Mouse (Mus musculus): ENCODE results near the gene Cmc1.
A peak's percentile ranks its signal among the peaks of the same experiment; 100 is the strongest.
"Not testable (repeated sequence)": the region's sequence is repeated elsewhere in the genome, so short reads cannot be mapped to it uniquely, and the experiment has no call there.

Gene Cmc1

GRCm38 (mm10) chr9:118149407-118150402, at the start of gene Cmc1:
Gene Cmc1 (minus strand): TSS chr9:118150177.
- peak; percentile 96 for DNase-seq

- DNase-seq, result no peak
Observed at GRCm38 (mm10) chr9:118198557-118198956, 48.6 kb upstream of the Cmc1 start.

- DNase-seq, result no peak
Observed at GRCm38 (mm10) chr9:118196661-118197390, 46.8 kb upstream of the Cmc1 start.

- no peak for DNase-seq
Observed at GRCm38 (mm10) chr9:118193263-118193662, 43.3 kb upstream of the Cmc1 start.

- no peak for DNase-seq
Observed at GRCm38 (mm10) chr9:118191276-118191675, 41.3 kb upstream of the Cmc1 start.

GRCm38 (mm10) chr9:118188374-118188773, 38.4 kb upstream of the Cmc1 start:
- no peak for DNase-seq

GRCm38 (mm10) chr9:118187420-118187819, 37.4 kb upstream of the Cmc1 start:
- DNase-seq, result no peak

GRCm38 (mm10) chr9:118186776-118187175, 36.8 kb upstream of the Cmc1 start:
- no peak for DNase-seq

GRCm38 (mm10) chr9:118179136-118180025, 29.4 kb upstream of the Cmc1 start:
- DNase-seq, result no peak

- no peak for DNase-seq
Observed at GRCm38 (mm10) chr9:118176687-118177086, 26.7 kb upstream of the Cmc1 start.

GRCm38 (mm10) chr9:118175411-118175810, 25.4 kb upstream of the Cmc1 start:
- no peak for DNase-seq

GRCm38 (mm10) chr9:118173086-118173485, 23.1 kb upstream of the Cmc1 start:
- no peak for DNase-seq

- DNase-seq, result no peak
Observed at GRCm38 (mm10) chr9:118168544-118168943, 18.6 kb upstream of the Cmc1 start.

- no peak for DNase-seq
Observed at GRCm38 (mm10) chr9:118167606-118168005, 17.6 kb upstream of the Cmc1 start.

- DNase-seq, result no peak
Observed at GRCm38 (mm10) chr9:118161536-118161935, 11.6 kb upstream of the Cmc1 start.

- DNase-seq, result no peak
Observed at GRCm38 (mm10) chr9:118159936-118160335, 10.0 kb upstream of the Cmc1 start.

GRCm38 (mm10) chr9:118158201-118158600, 8.2 kb upstream of the Cmc1 start:
- no peak for DNase-seq

- no peak for DNase-seq
Observed at GRCm38 (mm10) chr9:118157234-118157633, 7.3 kb upstream of the Cmc1 start.

- DNase-seq, result no peak
Observed at GRCm38 (mm10) chr9:118154666-118155065, 4.7 kb upstream of the Cmc1 start.

- no peak for DNase-seq
Observed at GRCm38 (mm10) chr9:118151221-118151507, 1.2 kb upstream of the Cmc1 start.

GRCm38 (mm10) chr9:118150429-118151220, 648 bp upstream of the Cmc1 start:
- DNase-seq, result peak; percentile 8

- DNase-seq, result not testable (repeated sequence)
Observed at GRCm38 (mm10) chr9:118140356-118140755, 9.6 kb downstream of the Cmc1 start.
